Mouse (Mus musculus) intestine, embryonic 14.5 days (tissue): ENCODE data around the gene Tdrd6. TPM values are rescaled to one million over a fixed set of nuclear protein-coding genes. Genes with fewer than 3 reads are reported as not detected.

ENCODE experiments used
- ATAC-seq: fragments of 200-750 bp; cut with Nextera tagmentation; replicated peaks from 2 replicates; pipeline ENCODE4 v1.8.0; 2017; ENCODE audit warnings: low read depth, moderate number of reproducible peaks, moderate TSS enrichment, moderate library complexity; ENCODE audit not compliant: low FRiP score, low TSS enrichment
- DNase-seq: peaks from one replicate; pipeline ENCODE4 v3.0.0-alpha.2; 2018; ENCODE audit warnings: low spot score
- H3K27ac ChIP-seq: fragments of 300-500 bp; sonication (generic); 2 replicates; pipeline ENCODE4 v1.5.1; 2014; ENCODE audit warnings: low read depth, mild to moderate bottlenecking, control low read depth
- H3K27me3 ChIP-seq: fragments of 300-500 bp; sonication (generic); replicated peaks from 2 replicates; pipeline ENCODE4 v1.6.1; 2014; ENCODE audit warnings: low read length, control low read depth; ENCODE audit not compliant: control insufficient read depth, insufficient read depth
- H3K36me3 ChIP-seq: fragments of 300-500 bp; sonication (generic); 2 replicates; pipeline ENCODE4 v1.6.1; 2014; ENCODE audit warnings: low read length, control low read depth; ENCODE audit not compliant: control insufficient read depth, insufficient read depth
- H3K4me1 ChIP-seq: fragments of 300-500 bp; sonication (generic); replicated peaks from 2 replicates; pipeline ENCODE4 v1.6.1; 2014; ENCODE audit warnings: low read length, control low read depth, mixed read lengths; ENCODE audit not compliant: control insufficient read depth, insufficient read depth
- H3K4me2 ChIP-seq: fragments of 300-500 bp; sonication (generic); 2 replicates; pipeline ENCODE4 v1.6.1; 2014; ENCODE audit warnings: low read length
- H3K4me3 ChIP-seq: fragments of 300-500 bp; sonication (generic); 2 replicates; pipeline ENCODE4 v1.5.1; 2014; ENCODE audit warnings: low read depth, low read length, control low read depth, mixed read lengths
- H3K9ac ChIP-seq: fragments of 300-500 bp; sonication (generic); 2 replicates; pipeline ENCODE4 v1.6.1; 2014; ENCODE audit warnings: mild to moderate bottlenecking, low read length
- H3K9me3 ChIP-seq: fragments of 300-500 bp; sonication (generic); 2 replicates; pipeline ENCODE4 v1.6.1; 2016; ENCODE audit warnings: low read length, control low read depth; ENCODE audit not compliant: control insufficient read depth
- WGBS: fragments of 180-500 bp; shearing (Covaris S2); extraction: QIAGEN DNeasy Blood & Tissue Kit; methylation state at CpG from one replicate; pipeline ENCODE4 v1.1.7; 2014; 5-methylcytosine and 5-hydroxymethylcytosine counted together
- polyA plus RNA-seq: library from polyadenylated mRNA; unstranded; fragments of >200 nt; fragmentation: Nextera tagmentation; extraction: Ambion mirVana; gene quantifications from 2 replicates; pipeline ENCODE4 v1.2.1, GENCODE M21; 2014

Tdrd6 gene
- polyA plus RNA-seq, 1 experiment from 2014 or later: 0.15 TPM

DNA sequence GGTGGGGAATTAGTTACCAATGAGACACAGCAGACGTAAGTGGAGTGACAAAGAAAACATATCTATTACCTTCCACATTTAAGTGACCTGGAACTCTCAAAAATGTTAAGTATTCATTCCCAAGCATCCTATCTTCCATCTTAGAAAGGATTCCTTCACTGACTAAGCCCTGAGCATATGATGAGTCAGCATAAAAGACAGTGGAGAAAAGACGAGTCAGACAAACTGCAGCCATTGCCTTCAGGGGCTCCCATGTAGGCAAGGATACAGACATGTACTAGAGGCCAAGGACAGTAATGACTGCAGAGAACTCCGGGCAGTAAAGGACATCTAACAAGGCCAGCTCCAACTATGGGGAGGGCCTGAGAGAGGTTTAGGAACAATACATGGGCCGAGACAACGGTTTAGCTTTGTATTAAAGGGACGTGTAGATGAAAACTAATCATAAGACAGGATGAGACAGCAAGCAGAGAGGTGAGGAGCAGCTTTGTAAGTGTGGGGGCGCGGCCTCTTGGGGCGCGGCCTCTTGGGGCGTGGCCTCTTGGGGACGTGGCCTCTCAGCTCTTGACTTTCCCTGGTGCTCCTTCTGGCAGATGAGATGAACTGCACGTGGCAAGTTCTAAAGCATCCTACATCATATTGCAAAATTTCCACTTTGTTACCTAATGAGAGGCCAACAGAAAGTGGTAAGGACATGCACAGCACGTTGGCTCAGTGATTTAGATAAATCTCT lies 21.4 kb upstream of the Tdrd6 start:
- H3K4me3 ChIP-seq: no peak overlapping the region
- no peak overlapping the region for H3K4me2 ChIP-seq
- no peaks in the 10 kb centered on the region for H3K27me3 ChIP-seq
- H3K4me1 ChIP-seq: no peaks in the 10 kb centered on the region
- WGBS: 63% methylated on average over 14 of the region's 14 CpGs
- no peaks in the 10 kb centered on the region for H3K9me3 ChIP-seq
- peaks cover 25% of the 10 kb centered on the region for H3K36me3 ChIP-seq
- H3K27ac ChIP-seq: no peak overlapping the region
- ATAC-seq (no peak), DNase-seq (no peak)
- no peak overlapping the region for H3K9ac ChIP-seq

DNA sequence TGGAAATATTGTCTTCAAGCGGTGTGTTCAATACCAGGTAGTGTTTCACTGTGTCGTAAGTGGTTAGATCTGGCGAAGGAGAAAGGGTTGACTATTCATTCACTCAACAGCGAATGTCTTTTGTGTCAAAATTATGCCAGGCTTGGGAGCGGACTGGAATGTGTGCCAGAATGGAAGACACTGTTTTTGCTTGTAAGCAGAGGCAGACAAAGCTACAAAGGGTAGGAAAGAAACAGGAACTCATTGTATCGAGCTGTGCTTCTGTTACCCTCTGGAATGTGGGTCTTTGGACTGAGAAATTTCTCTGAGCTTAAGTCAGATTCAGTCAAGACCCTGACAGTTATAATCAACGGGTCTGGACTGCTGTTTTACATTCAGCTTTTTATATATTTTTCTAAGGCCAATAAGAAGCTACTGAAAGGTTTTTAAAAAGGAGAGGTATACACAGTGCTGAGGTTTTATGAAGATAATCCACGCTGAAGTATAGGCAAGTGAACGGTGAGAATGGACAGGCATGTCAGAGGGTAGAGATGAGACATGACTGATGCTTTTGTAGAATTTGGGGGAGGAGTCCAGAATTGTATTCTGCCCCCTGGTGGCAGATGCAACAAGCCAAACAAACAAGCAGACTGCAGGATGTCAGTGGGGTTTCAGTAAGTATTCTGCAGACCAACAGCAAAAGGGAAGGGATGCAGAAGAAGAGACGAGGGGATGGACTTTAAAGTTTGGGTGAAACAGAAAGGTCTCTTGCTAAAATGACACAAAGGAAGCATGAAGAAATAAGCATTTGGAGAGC lies 19.7 kb upstream of the Tdrd6 start:
- WGBS: 82% methylated on average over 10 of the region's 10 CpGs
- Histone ChIP-seq H3K4me2 (no peak overlapping the region), H3K27ac (no peak overlapping the region), H3K36me3 (peaks cover 27% of the 10 kb centered on the region), H3K9me3 (no peaks in the 10 kb centered on the region), H3K9ac (no peak overlapping the region), H3K4me3 (no peak overlapping the region), H3K27me3 (no peaks in the 10 kb centered on the region), H3K4me1 (no peaks in the 10 kb centered on the region)
- no peak for DNase-seq
- no peak for ATAC-seq

DNA sequence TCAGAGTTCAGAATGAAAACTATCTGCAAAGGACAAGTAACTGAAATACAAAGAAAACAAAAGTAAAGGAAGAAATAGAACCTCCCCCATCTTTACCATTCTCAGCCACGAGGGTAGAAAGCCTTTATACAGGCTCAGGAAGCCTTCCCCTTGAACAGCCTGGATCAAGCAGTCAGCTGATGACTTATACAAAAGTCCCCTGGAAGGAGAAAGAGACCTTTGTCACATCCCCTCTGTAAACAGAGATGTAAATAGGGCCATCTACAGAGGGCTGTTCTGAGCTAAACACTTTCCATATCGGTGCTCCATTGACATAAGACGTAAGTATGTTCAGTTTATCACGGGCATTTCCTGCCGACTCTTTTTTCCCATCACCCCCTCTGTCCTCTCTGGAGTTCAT lies 16.8 kb upstream of the Tdrd6 start:
- no peak overlapping the region for H3K4me3 ChIP-seq
- H3K27me3 ChIP-seq: no peaks in the 10 kb centered on the region
- no peak for DNase-seq
- H3K36me3 ChIP-seq: peaks cover 23% of the 10 kb centered on the region; the same call in 1 of the 2 replicates
- WGBS: 69% methylated on average over 5 of the region's 5 CpGs
- H3K4me2 ChIP-seq: no peak overlapping the region
- ATAC-seq: no peak
- H3K27ac ChIP-seq: no peak overlapping the region
- no peak overlapping the region for H3K9ac ChIP-seq
- H3K4me1 ChIP-seq: no peaks in the 10 kb centered on the region
- no peaks in the 10 kb centered on the region for H3K9me3 ChIP-seq

DNA sequence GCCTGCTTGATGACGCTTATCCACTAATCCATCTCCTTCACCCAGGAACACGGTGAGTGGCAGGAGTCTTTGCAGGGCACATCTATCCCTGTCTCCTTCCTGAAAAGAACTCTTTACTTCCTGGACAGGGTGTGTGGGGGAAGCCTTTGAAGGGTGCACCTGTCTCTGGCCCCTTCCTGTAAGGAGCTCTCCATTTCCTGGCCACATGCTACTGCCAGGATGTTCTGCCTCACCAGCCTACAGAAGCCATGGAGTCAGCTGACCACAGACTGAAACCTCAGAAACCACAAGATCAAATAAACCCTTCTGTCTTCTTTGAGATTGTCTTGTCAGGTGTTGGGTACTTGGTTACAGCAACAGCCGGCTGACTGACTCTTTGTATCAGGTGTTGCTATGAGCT lies 15.0 kb upstream of the Tdrd6 start:
- Histone ChIP-seq H3K4me2 (no peak overlapping the region), H3K9ac (no peak overlapping the region), H3K36me3 (peaks cover 23% of the 10 kb centered on the region; the same call in 1 of the 2 replicates), H3K4me3 (no peak overlapping the region), H3K27me3 (no peaks in the 10 kb centered on the region), H3K27ac (no peak overlapping the region), H3K9me3 (no peaks in the 10 kb centered on the region), H3K4me1 (no peaks in the 10 kb centered on the region)
- DNase-seq: no peak
- 93% methylated on average over 3 of the region's 3 CpGs for WGBS
- no peak for ATAC-seq

DNA sequence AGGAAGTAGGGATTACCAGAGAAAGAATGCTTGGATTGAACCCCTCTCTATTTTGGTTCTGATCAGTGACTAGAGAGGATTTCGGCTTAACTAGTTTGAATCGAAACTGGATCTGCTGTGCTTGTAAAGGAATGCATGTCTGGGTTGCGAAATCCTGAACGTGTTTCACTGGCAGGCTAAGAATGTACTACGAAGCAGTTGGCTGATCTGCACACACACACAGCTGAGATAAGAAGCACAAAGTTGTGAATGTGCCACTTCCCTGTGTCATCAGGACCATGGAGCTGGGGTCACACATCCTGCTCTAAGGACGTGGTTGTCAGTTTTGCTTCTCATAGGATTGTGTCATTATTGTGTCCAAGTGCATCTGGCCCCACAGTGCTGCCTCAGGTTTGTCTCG lies 14.3 kb upstream of the Tdrd6 start:
- no peak overlapping the region for H3K4me2 ChIP-seq
- H3K27ac ChIP-seq: no peak overlapping the region
- 70% methylated on average over 7 of the region's 7 CpGs for WGBS
- no peak overlapping the region for H3K9ac ChIP-seq
- DNase-seq (no peak), ATAC-seq (no peak)
- no peaks in the 10 kb centered on the region for H3K4me1 ChIP-seq
- H3K4me3 ChIP-seq: no peak overlapping the region
- H3K9me3 ChIP-seq: no peaks in the 10 kb centered on the region
- no peaks in the 10 kb centered on the region for H3K27me3 ChIP-seq
- H3K36me3 ChIP-seq: peaks cover 18% of the 10 kb centered on the region; the same call in 1 of the 2 replicates

DNA sequence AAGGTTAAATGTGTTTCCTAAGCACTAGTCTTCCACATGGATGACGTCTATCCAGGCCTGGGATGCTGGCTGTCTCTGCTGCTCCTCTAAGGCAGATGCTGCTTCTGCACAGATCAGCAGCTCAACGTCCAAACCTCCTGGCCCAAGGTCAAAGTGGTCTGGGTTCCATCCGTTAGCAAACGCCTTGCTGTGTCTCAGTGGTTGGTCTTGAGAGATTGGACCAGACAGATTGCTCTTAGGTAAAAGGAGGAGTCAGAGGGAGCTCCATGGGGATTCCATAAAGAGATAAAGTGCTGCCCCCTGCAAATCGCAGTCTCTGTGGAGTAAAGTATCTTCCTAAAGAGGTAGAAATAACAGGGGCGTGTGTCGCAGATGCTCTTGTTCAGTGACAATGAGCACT lies 13.1 kb upstream of the Tdrd6 start:
- no peak overlapping the region for H3K9ac ChIP-seq
- ATAC-seq: no peak
- no peaks in the 10 kb centered on the region for H3K27me3 ChIP-seq
- H3K4me2 ChIP-seq: no peak overlapping the region
- H3K36me3 ChIP-seq: peaks cover 17% of the 10 kb centered on the region; the same call in 1 of the 2 replicates
- no peaks in the 10 kb centered on the region for H3K9me3 ChIP-seq
- no peak overlapping the region for H3K27ac ChIP-seq
- H3K4me1 ChIP-seq: no peaks in the 10 kb centered on the region
- 73% methylated on average over 7 of the region's 7 CpGs for WGBS
- no peak overlapping the region for H3K4me3 ChIP-seq
- no peak for DNase-seq

DNA sequence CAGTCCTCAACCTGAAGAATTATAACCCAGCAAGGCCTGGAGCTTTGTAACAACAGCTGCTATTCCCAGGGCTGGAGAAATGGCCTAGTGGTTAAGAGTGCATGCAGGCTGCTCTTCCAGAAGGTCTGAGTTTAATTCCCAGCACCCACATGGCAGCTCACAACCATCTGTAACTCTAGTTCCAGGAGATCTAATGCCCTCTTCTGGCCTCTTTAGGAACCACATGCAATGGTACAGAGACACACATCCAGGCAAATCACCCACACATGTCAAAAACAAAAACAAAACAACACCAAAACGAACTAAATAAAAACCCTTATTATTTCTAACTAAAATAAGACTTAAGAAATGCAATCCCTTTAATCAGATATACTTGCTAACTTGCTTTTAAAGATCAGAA lies 10.7 kb upstream of the Tdrd6 start:
- DNase-seq (no peak), ATAC-seq (no peak)
- WGBS: 79% methylated on average over 1 of the region's 1 CpGs
- H3K9ac ChIP-seq: no peak overlapping the region
- no peaks in the 10 kb centered on the region for H3K9me3 ChIP-seq
- H3K4me1 ChIP-seq: no peaks in the 10 kb centered on the region
- peaks cover 5% of the 10 kb centered on the region; the same call in 1 of the 2 replicates for H3K36me3 ChIP-seq
- H3K4me2 ChIP-seq: no peak overlapping the region
- H3K4me3 ChIP-seq: no peak overlapping the region
- no peaks in the 10 kb centered on the region for H3K27me3 ChIP-seq
- H3K27ac ChIP-seq: no peak overlapping the region

DNA sequence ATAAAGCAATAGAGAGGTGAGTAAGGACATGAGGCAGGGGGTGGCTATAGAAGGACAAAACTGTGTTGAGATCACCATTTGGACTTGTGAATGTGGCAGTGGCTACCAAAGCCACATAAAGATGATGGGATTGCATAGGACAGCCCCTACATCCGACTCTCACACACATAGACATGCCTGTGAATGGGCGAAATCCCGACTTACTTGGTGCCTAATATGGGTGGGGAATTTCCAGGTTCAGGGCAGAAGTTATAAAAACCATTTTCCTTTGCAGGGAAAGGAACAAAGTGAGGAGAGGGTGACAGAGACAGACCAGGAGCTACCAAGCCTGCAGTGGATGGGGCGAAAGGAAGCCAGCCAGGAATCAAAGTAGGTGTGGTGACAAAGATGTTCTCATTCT lies 7.0 kb upstream of the Tdrd6 start:
- H3K4me2 ChIP-seq: no peak overlapping the region
- H3K9me3 ChIP-seq: no peaks in the 10 kb centered on the region
- H3K4me1 ChIP-seq: no peaks in the 10 kb centered on the region
- DNase-seq: no peak
- no peak overlapping the region for H3K27ac ChIP-seq
- no peak for ATAC-seq
- no peaks in the 10 kb centered on the region for H3K27me3 ChIP-seq
- H3K36me3 ChIP-seq: no peaks in the 10 kb centered on the region
- no peak overlapping the region for H3K4me3 ChIP-seq
- WGBS: 90% methylated on average over 4 of the region's 4 CpGs
- H3K9ac ChIP-seq: no peak overlapping the region
